Mouse (Mus musculus) mesoderm, embryonic 11.5 days (tissue): ENCODE measurements around the gene Hs6st3.

Source experiments
- DNase-seq: peaks from one replicate; pipeline ENCODE4 v3.0.0-alpha.2; 2012; ENCODE audit warnings: low read depth, low spot score

Hs6st3 gene

DNA sequence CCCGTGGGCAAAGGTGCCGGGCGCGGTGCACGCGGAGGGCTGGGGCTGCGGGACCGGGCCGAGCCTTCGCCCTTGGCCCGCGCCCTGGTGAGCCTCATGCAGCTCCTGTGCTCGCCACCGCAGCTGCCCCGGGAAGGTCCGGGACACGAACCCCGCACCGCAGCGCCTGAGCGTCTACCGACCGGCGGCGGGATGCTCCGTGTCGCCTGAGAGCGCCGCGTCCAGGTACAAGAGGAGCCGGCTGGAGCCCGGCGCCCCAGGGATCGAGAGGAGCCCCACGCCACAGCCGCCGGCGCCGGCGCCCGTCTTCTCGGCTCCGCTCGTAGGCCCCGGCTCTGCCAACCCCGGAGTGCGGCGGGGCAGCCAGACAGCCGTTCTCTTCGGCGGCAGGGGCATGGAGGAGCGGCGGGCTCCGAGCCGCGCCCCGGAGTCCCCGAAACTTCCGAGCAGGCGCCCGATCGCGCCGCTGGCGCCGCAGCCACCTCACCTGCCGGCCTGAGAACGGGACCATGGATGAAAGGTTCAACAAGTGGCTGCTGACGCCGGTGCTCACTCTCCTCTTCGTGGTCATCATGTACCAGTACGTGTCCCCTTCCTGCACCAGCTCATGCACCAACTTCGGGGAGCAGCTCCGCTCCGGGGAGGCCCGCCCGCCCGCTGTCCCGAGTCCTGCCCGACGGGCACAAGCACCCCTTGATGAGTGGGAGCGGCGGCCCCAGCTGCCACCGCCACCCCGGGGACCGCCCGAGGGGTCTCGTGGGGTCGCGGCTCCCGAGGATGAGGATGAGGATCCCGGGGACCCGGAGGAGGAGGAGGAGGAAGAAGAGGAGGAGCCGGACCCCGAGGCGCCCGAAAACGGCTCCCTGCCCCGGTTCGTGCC lies at the start of gene Hs6st3:
Hs6st3 (plus strand) TSS at position 436 of the 880 bp plus-strand sequence.
- DNase-seq: no peak

DNA sequence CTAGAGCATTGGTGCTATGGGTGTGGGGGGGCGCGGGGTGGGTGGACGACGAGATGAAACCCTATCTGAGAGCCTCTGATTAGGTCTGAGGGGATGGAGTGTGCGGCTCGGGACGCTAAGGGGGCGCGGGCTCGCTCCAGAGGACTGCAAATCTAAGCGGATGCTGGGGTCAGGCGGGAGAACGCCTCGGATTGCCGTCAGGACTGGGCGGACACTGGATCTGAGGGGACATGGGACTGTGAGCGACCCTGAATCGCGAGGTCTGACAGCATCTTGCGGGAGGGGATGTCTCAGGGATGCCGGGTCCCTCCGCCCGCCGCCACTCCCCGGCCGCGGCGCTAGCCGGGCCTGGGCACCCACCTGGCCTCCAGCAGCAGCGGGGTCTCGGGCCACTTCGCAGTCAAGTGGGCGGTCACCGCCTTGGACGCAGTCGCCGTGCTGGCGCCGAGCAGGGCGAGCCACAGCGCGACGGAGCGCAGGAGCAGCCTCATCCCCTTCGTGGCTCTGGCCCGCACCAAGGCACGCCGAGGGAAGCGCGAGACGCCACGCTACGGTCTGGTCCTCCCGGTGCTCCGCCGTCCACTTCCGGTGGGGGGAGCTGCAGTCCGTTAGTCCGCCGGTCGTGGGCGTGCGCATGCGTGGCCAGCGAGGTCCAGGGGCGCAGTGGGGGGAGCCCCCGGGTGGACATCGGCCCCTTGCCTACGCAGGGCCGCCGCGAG lies 39.1 kb upstream of the Hs6st3 start, which contains the start of gene Uggt2:
Uggt2 (minus strand) TSS at position 580 of the 719 bp plus-strand sequence.
- DNase-seq: peak; percentile 91

DNA sequence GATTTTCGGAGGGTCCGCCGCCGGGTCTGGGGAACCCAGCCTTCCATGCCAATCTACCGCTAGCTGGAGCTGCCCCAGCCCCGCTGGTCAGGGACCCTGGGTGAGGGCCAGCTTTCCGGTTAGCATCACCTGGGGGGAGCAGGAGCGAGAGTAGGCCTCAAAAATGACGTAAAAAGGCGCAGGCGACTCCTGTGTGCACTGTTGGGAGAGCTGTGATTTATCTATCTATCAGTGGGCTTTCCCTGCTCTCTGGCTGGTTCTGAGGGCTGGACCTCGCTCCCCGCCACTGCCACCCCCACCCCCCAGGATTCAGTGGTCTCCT lies 38.6 kb upstream of the Hs6st3 start:
- no peak for DNase-seq

DNA sequence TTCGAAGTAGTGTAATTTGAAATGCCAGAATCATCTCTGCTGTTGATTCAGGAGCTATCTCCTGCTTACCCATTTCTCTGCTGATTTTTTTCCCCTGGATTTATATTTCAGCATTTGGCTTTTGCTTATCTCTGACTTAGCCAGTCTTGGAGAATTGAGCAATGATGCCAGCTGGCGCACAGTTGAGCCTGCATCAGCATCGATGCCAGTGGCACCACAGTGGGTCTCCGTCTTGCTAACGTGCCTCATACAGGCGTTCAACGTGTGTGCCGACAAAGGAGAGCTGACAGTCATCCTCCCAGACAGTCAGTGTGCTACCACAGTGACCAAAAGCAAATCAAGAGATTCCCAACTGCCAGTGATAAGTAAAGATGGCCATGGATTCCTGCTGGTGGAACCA lies 30.6 kb upstream of the Hs6st3 start:
- DNase-seq: no peak

DNA sequence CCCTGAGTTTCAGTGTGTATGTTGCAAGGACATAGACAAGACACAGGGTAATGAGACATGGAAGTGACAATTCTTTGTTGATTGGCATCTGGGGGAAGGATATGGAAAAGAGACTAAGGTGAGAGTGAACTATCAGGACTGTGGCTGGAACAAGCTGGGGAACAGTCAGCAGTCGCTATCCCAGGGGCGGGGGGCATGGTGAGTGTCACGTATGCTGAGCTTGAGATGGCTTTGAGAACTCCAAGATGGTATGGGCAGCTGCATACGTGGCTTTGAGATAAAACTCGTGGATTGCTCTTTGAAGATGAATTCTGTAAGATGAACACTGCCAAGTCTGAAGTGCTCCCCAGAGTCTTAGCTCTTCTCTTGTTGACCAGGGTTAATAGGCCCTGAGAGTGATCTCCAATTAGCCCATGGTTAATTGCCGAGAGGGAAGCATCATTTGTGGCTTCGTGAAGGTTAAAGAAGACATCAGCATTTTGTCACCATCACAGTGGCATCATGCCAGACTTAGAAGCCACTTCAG lies 29.3 kb upstream of the Hs6st3 start:
- no peak for DNase-seq

DNA sequence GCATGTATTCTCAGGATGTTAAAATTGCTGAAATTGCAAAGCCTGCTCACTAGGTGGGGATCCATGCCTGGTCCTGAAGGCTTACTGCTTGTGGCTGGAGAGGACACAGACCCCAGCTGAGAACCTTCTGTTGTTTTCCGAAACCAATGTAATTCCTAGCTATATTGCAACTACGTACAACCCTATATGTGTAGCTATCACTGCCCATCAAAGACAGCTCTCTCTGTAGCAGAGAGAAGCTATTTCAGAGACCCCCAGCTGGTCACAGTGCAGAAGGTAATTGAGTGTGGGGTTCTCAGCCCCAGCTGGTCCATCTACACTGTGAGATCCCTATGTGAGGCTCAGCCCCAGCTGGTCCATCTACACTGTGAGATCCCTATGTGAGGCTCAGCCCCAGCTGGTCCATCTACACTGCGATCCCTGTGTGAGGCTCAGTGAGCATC lies 28.3 kb upstream of the Hs6st3 start:
- no peak for DNase-seq

DNA sequence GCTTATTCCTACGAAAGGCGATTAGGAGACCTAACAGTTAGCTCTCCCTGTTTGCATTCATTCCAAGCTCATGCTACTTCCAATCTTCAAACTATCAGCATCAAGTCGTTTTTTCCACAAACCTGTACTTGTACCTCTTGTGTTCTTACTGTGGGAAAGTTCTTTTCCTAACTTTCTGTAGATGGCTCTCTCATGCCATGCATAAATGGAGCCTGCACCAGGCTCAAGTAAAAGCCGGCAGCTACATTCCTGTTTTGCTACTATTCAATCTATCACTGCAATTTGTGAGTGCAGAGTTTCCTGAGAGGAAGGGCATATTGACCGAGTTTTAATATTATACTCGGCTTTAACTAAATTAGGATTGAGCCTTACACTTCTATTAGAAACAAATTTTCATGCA lies 25.6 kb upstream of the Hs6st3 start:
- no peak for DNase-seq

DNA sequence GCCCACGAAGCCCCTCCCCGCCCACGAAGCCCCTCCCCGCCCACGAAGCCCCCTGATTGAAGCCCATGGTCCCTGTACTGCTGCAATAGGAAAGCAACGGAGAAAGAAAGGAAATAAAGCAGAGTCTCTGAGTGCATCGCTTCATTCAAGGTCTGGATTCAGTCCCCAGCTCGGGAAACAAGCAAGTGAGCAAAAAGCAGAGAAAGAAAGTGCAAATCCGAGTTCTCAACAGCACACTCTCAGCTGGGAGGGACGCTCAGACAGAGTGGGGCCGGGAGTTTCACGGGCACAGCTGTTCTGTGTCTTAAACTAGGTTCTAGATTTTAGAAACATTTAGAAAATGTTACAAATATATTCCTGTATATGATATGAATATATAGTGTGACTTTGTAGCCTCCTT lies 14.6 kb upstream of the Hs6st3 start:
- DNase-seq: peak; percentile 30

DNA sequence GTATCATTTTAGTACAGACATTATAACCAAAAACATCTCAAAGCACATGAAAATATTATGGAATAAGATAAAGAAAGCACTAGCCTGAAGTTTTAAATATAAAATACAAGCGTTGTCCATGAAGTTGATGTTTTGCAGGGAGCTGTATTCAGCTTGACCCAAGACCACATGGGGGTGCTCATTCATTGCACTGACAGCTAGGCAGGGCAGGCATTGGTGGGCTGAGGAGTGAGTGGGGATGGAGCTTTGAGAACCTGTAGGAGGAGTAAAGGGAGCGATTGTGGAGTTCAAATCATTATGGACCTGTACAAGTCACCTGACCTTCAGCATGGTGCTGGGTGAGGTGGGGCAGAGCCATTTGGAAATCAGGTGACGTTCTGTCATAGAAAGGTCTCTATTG lies 14.1 kb upstream of the Hs6st3 start:
- DNase-seq: peak; percentile 47

DNA sequence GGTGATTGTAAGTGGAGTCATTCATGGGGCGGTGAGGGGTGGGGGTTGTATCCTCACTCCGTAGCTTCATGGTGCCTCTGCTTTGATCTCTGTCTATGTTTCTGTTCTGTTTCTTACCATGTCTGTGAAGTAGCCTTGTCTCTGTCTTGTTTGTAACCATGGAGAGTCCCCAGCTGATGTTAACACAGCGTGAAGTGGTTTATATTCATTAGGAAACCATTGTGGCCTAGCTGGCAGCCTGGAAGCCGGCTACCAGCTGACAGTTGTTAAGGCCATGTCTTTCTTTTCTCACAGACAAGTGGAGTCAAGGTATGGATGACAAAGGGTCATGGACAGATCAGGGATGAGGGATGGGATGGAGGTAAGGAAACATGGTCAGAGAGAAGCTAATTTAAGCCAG lies 12.3 kb upstream of the Hs6st3 start:
- DNase-seq: peak; percentile 34

DNA sequence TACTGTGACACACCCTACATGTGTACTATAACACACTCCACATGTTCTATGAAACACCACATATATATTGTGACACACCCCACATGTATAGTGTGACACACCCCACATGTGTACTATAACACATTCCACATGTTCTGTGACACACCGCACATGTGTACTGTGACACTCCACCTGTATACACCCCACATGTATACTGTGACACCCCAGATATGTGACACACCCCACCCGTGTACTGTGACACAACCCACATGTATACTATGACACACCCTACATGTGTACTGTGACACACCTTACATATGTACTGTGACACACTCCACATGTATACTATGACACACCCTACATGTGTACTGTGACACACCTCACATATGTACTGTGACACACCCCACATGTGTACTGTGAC lies 10.8 kb upstream of the Hs6st3 start:
- DNase-seq: no peak

DNA sequence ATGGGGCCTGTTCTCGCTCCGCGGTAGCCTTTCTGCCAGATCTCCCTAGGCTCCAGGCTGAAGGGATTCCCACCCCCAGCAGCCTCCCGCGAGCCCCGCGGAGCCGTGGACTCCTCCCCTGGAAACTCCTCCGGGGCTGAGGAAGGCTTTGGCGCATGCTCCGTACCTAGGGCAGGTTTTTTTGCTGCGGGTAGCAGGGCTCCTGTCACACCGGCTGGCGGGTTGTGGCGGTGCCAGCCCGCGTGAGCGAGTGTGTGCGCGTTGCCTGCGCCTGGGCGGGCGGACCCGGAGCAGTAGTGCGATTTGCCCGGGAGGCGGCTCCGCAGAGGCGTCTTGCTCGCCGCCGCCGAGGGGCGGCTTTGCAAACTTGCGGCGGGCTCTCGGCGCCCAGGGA lies 632 bp upstream of the Hs6st3 start:
- DNase-seq: peak; percentile 66

DNA sequence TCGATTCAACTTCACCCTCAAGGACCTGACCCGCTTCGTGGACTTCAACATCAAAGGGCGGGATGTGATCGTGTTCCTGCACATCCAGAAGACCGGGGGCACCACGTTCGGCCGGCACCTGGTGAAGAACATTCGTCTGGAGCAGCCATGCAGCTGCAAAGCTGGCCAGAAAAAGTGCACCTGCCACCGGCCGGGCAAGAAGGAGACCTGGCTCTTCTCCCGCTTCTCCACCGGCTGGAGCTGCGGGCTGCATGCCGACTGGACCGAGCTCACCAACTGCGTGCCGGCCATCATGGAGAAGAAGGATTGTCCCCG lies 602 bp downstream of the Hs6st3 start:
- no peak for DNase-seq

DNA sequence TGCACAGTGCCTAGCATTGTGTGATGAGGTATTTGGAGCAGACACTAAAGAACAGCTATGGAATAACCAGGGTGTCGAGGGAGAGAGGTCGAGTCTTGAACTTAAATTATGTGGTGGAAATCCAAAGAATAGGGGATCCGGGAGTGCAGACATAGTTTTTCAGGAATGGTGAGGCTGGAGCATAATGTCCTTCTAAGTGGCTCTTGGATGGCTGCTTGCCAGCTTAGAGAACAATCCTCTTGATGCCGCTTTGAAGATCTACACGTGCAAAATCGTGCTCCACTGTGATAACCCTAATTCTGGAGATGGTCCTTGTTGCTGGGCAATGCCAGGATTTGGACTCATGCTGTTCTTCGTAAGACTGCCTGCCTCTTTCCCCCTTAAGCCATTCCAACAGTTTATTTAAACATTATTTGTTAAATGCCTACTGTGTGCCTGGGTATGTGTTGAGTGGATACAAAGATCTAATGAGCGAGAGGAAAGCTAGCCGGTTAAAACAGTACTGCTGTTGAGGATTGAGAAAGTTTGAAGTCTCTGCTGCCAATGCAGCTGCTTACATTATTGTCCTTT lies 1.3 kb downstream of the Hs6st3 start:
- DNase-seq: no peak

DNA sequence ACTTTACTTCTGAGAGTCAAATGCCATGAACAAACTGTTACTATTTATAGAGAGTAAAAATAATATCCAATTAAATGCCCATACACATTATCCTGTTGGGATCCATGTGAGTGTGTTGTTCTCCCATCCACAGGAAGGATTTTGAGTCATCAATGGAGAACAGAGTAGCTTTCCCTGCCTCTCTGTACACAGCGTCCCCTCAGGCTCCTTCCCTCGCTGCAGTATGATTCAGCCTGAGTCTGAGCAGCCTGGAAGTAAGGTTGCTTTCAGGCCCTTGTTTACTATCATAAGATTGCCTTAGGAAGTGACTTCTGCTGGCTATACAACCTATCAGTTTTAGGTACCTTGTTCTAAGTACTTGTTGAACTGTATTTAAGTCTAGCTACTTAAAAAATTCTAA lies 14.9 kb downstream of the Hs6st3 start:
- no peak for DNase-seq

DNA sequence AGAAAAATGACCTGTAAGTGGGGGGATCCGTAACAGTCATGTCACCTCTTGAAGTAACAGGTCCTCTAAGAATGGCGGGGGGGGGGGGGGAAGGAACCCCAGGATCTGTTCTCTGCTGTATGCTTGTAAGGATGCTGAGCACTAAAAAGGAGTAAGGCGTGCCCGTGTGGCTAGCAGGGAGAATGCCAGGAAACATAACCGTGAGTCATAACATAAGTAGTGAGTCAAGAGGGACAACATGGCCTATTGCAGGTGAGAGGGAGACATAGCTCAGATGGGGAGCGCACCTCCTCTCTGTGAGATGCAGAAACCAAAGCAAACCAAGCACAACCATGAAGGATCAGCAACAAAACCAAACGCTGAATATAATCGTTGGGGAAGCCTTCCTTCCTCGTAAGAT lies 55.8 kb downstream of the Hs6st3 start:
- no peak for DNase-seq

DNA sequence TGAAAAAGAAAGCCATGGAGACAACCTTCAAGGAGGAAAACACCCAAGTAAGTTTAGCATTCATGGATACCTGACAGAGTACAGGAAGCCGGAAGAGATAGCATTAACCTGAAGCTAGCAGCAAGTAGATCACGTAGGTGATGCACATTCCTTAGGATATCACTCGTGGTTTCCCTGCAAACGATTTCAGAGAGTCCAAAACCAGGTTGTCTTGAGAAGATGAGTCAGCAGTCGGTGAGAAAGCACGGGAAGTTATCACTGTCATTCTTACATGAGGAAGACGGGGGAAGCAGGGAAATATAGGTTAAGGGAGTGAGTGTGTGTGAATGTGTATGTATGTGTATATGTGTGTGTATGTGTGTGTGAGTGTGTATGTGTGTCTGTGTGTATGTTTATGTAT lies 65.4 kb downstream of the Hs6st3 start:
- DNase-seq: no peak

DNA sequence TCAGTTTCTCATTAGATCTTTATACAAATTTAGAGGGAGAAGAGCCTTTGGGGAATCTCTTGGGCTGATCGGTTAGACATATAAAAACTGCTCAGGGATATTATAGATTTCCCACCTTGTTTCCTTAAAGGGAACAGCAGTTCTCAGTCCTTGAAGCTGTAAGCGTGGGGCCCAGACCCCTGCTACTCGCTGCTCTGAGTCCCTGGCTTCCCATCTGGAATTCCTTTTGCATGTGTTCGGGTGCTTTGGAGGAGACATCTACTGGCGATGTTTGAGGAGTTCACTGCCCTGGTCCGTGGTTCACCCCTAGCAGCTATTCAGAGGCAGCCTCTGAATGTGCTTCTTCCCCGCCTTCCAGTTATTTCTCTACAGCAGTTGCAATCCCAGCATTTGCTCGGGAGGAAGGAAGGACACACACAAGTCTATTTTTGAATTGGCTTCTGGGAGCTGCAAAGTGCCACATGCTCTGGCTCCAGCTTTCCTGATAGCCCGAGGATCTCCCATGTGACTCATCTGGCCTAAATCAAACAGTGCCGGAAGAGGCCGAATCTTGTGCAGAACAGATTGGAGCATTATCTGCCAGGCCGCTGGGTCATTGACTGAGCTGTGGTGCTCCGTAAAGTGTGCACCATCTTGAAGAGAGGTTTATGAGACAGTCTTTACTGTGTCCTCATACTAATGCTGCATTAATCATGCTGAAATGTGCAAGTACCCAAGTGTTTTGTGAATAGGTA lies 77.6 kb downstream of the Hs6st3 start:
- DNase-seq: no peak

DNA sequence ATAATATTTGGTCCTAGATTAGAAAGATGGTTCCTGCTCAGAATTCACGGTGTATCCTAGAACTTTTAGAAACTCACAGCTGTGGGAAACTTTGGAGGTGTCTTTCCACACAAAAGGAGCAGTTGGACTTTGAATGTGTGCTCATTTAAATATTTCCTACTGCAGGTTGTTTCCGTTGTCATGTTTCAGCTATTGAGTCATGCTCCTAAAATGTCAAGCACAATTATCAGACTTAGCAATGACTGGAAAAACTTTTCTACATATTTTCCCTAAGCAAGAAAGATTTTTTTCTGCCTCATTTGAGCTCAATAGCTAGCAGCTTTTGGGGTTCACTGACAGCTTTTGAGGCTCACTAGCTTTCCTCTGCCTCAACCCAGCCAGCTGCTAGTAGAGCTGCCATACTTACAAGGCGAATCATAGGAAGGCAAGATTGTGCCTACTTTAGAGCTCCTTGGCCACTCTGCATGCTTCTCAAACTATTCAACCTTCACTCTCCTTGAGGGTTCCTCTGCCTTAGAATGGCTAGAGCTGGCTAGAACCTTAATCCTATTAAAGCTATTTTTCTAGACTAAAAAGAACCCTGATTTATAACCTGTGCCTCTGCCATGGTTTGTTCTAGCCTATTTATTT lies 89.7 kb downstream of the Hs6st3 start:
- no peak for DNase-seq

DNA sequence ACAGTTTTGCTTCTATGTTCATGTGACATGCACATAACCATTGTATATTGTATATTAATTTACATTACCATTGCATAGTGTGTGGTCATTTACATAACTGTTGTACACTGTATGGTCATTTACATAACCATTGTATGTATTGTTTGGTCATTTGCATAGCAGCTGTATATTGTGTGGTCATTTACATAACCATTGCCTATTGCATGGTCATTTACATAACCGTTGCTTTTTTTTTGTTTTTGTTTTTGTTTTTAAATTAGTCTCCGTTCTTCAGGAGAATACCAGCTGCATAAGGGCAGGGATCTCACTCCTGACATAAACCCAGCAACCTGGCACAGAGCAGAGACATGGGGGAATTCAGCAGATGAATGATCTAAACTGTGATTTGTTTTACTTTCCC lies 95.5 kb downstream of the Hs6st3 start:
- no peak for DNase-seq

DNA sequence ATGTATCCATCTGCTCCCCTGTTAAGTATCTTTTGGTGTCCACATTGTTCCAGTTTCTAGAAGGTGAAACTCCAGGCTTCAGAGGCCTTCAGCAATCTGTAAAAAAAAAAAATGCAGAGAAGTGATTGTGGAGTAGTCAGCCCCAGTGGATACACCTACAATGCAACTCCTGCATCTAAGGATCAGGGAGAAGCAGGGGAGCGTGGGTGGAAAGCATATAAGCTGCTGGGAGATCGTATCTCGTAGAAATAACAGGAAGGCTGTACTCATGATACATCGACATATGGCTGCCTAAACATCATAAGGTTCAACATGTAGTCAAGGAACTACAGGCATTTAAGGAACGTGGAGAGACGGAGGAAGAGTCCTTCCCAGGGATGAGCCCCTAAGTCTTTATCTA lies 109.0 kb downstream of the Hs6st3 start:
- DNase-seq: no peak
